Mouse (Mus musculus) kidney, adult 2 months (tissue): Measurements from ENCODE around the gene Myh7b.

Source experiments
- CTCF ChIP-seq: fragments of 200-500 bp; conservative IDR thresholded peaks from 2 replicates; pipeline ENCODE4 v1.5.1; 2011; ENCODE audit warnings: low read depth, mild to moderate bottlenecking, control low read depth, low read length, moderate library complexity, mixed read lengths; ENCODE audit not compliant: insufficient read depth, insufficient read length
- POLR2A ChIP-seq: fragments of 200-500 bp; IDR thresholded peaks from one replicate; pipeline ENCODE4 v1.6.1; 2011; ENCODE audit warnings: low read depth, low read length, control low read depth

DNA sequence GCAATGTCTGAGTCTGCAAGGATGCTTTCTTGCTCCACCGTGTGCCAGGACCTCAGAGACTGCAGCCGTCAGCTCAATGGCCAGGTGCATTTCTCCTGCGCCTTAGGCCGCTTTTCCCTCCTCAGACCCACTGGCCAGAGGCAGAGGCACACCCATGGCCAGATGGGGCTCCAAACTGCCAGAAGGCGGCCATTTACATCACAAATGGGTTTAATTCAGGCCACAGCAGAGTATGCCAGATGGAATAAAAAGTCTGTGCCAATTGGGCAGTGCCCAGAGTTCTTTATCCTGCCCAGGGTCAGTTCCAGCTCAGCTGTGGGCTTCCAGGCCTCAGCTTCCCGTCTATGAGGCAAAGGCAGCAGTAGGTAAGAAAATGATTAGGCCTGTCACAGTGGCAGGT is 29.6 kb downstream of the Myh7b start:
- TF ChIP-seq POLR2A (no peak), CTCF (no peak)
